Mouse (Mus musculus): ENCODE measurements at regions not wholly inside any gene's neighbourhood (a gene's known extent, or its start where the extent isn't known, plus 50 kb on each side); places are given as distances from the start of the nearest gene placed in this dataset.

GRCm38 (mm10) chr12:118529428-118530361, 228.5 kb upstream of the Sp4 start:
- DNase-seq = peak; percentile 32 to 45

- no peak for DNase-seq
These were observed 220.5 kb upstream of the Sp4 start for GRCm38 (mm10) chr12:118521770-118522169.

GRCm38 (mm10) chr12:118521329-118521728, 220.1 kb upstream of the Sp4 start:
- no peak for DNase-seq

DNA sequence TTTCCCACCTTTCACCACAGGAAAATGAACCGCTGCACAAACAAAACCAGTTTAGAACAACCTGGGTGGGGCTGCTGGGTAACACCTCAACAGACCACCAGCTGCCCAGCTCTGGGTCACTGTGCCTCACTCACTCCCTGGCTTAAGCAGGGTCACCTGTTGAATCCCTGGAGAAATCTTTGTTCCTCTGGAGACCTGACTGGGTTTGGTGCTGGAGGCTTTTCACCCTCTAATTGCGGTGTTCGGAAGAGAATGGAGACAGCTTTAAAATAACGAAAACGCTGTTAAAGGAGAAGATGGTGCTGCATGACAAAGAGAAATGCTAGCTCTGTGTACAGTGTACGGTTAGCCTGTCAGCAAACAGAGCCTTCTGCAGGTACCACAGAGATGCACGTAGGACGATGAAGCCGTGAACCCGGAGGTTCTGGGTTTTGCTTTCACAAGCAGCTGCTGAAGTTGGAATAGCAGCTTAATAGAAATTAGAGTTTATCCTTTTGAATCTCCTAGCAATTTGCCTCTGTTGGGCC, 218.6 kb upstream of the Sp4 start:
- no peak for DNase-seq

GRCm38 (mm10) chr12:118510989-118511388, 209.7 kb upstream of the Sp4 start:
- DNase-seq = no peak

GRCm38 (mm10) chr12:118508972-118509917, 208.0 kb upstream of the Sp4 start:
- DNase-seq = no peak

- DNase-seq = no peak
These were observed 199.2 kb upstream of the Sp4 start for GRCm38 (mm10) chr12:118500392-118500791.

DNA sequence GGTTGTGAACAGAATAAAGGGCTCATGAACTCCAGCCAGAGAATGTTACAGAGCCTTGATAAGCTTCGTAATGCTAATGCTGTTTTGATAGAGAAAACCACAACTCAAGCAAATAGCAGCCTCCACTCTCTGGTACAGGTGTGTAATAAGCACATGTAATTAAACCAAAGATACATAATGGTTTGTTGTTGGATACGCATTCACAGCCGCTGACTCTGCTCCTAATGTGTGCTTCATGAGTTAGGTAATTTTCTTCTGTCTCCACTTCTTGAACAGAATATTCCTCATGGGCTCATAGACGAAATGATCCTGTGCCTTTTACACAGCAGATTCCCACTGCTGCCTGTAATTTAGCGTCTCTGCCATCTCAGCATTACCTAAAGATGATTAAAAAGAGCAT, 186.8 kb upstream of the Sp4 start:
- no peak for DNase-seq

GRCm38 (mm10) chr12:118486434-118486833, 185.2 kb upstream of the Sp4 start:
- DNase-seq = no peak

- no peak for DNase-seq
These were observed 180.1 kb upstream of the Sp4 start for GRCm38 (mm10) chr12:118481347-118481746.

DNA sequence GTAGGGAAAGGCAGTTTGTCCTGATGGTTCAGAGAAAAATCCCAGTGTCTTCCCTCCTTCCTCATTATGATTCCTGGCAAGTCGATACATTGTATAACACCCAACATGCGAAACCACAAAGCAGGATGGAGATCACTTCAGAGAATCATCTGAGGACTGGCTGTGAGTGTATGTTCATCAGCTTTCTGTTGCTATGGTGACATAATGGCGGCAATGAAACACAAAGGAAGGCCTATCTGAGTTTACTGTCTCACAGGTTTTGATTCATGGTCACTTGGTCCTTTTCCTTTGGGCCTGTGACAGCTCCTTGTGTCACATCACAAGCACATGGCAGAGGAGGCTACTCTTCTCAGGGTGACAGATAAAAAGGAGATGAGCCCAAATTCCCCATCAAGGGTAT, 173.5 kb upstream of the Sp4 start:
- DNase-seq = no peak

GRCm38 (mm10) chr12:118466837-118467236, 165.6 kb upstream of the Sp4 start:
- no peak for DNase-seq

GRCm38 (mm10) chr12:118457493-118458408, 156.5 kb upstream of the Sp4 start:
- DNase-seq = peak; percentile 52 to 62

- no peak for DNase-seq
These were observed 154.4 kb upstream of the Sp4 start for GRCm38 (mm10) chr12:118455609-118456008.

GRCm38 (mm10) chr12:118439626-118440025, 138.4 kb upstream of the Sp4 start:
- no peak for DNase-seq

- DNase-seq = no peak
These were observed 137.6 kb upstream of the Sp4 start for GRCm38 (mm10) chr12:118438882-118439281.

GRCm38 (mm10) chr12:118432703-118433102, 131.5 kb upstream of the Sp4 start:
- no peak for DNase-seq

- DNase-seq = no peak
These were observed 127.1 kb upstream of the Sp4 start for GRCm38 (mm10) chr12:118428384-118428783.

DNA sequence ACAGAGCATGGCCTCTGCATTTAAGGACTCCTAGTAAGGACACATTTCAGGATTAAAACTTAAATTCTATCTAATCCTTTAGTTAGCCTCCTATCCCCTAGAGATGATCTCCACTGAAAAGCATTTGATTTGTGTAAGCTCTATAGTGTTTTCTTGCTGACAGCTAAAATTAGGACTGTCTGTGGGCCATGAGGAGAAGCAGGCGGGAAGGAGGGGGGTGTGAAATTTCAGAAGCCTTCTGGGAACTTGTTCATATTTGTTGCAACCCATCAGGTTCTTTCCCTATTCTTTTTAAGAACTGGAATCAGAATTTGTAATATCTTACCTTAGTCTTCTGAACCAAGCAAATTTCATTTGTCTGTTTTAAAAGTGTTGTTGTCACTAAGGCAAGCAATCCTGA, 114.7 kb upstream of the Sp4 start:
- DNase-seq = no peak

DNA sequence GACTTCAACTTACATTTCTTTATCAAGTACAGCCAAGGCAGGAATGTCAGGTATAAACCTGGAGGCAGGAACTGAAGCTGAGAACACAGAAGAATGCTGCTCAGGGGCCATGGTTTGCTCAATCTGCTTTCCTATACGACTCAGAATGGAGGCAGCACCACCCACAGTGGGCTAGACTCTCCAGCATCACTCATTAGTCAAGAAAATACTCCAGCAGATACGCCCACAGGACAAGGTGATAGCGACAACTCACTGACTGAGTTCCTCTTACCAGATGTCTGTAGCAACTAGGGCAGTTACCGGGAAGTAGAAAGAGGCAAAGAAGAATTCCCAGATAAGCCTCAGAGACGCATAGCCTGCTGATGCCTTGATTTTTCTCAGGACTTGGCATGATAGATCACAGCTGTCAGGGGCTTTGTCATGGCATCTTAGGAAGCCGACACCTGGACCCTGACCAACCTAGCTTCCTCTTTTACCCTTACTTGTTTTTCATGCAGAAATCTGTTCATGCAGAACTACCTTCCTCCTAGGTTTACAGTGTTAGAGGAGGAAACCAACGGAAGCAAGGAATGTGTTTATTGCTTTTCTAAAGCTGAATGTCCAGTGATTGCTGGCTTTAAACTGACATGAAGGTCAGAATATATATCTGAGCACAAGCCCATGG, 110.7 kb upstream of the Sp4 start:
- DNase-seq = no peak

- no peak for DNase-seq
These were observed 109.7 kb upstream of the Sp4 start for GRCm38 (mm10) chr12:118410917-118411316.

- DNase-seq = no peak
These were observed 103.9 kb upstream of the Sp4 start for GRCm38 (mm10) chr12:118405135-118405534.

Measured in kidney, postnatal 25 days (tissue).